Mouse (Mus musculus) liver, postnatal 0 days (tissue): ENCODE measurements around the gene Poc1b.

ENCODE experiments used
- CTCF ChIP-seq: sonication (generic); IDR thresholded peaks from 2 replicates; pipeline ENCODE4 v1.5.1; 2016; ENCODE audit warnings: antibody characterized with exemption, low read depth
- EP300 ChIP-seq: IDR thresholded peaks from 2 replicates; pipeline ENCODE4 v1.6.1; 2016; ENCODE audit warnings: antibody characterized with exemption, low read depth, mild to moderate bottlenecking

- TF ChIP-seq CTCF (no peak), EP300 (no peak)
Observed at GRCm38 (mm10) chr10:99179566-99179965, 72.7 kb downstream of the Poc1b start.
